Mouse (Mus musculus) forebrain, embryonic 13.5 days (tissue): ENCODE measurements around the gene Neil3. TPM values are rescaled to one million over a fixed set of nuclear protein-coding genes. Genes with fewer than 3 reads are reported as not detected.
A peak's percentile ranks its signal among the peaks of the same experiment; 100 is the strongest.

Source experiments
- ATAC-seq: fragments of 200-750 bp; cut with Nextera tagmentation; 2 replicates; pipeline ENCODE4 v1.8.0; 2017
- H3K27ac ChIP-seq: fragments of 300-500 bp; sonication (generic); 2 replicates; pipeline ENCODE4 v1.5.1; 2015; ENCODE audit warnings: inconsistent platforms, mild to moderate bottlenecking, moderate library complexity
- H3K27me3 ChIP-seq: fragments of 300-500 bp; sonication (generic); 2 replicates; pipeline ENCODE4 v1.6.1; 2015; ENCODE audit warnings: mild to moderate bottlenecking, inconsistent platforms
- H3K36me3 ChIP-seq: fragments of 300-500 bp; sonication (generic); 2 replicates; pipeline ENCODE4 v1.6.1; 2015; ENCODE audit warnings: mild to moderate bottlenecking, inconsistent platforms; ENCODE audit not compliant: poor library complexity, severe bottlenecking
- H3K4me1 ChIP-seq: fragments of 300-500 bp; sonication (generic); 2 replicates; pipeline ENCODE4 v1.6.1; 2015; ENCODE audit warnings: inconsistent platforms
- H3K4me2 ChIP-seq: fragments of 300-500 bp; sonication (generic); 2 replicates; pipeline ENCODE4 v1.6.1; 2015; ENCODE audit warnings: inconsistent platforms, mild to moderate bottlenecking, moderate library complexity
- H3K4me3 ChIP-seq: fragments of 300-500 bp; sonication (generic); 2 replicates; pipeline ENCODE4 v1.5.1; 2015; ENCODE audit warnings: mild to moderate bottlenecking, inconsistent platforms
- H3K9ac ChIP-seq: fragments of 300-500 bp; sonication (generic); 2 replicates; pipeline ENCODE4 v1.6.1; 2015; ENCODE audit warnings: mild to moderate bottlenecking, inconsistent platforms
- H3K9me3 ChIP-seq: fragments of 300-500 bp; sonication (generic); replicated peaks from 2 replicates; pipeline ENCODE4 v1.6.1; 2016; ENCODE audit warnings: inconsistent platforms
- WGBS: fragments of 180-500 bp; shearing (Covaris S2); methylation state at CpG from one replicate; pipeline ENCODE4 v1.1.7; 2015; 5-methylcytosine and 5-hydroxymethylcytosine counted together
- polyA plus RNA-seq: library from polyadenylated mRNA; unstranded; fragments of >200 nt; fragmentation: Nextera tagmentation; extraction: Ambion mirVana; gene quantifications from 2 replicates; pipeline ENCODE4 v1.2.1, GENCODE M21; 2015

Neil3 gene
- 27.5 and 28.7 TPM in 2 replicates for polyA plus RNA-seq

DNA sequence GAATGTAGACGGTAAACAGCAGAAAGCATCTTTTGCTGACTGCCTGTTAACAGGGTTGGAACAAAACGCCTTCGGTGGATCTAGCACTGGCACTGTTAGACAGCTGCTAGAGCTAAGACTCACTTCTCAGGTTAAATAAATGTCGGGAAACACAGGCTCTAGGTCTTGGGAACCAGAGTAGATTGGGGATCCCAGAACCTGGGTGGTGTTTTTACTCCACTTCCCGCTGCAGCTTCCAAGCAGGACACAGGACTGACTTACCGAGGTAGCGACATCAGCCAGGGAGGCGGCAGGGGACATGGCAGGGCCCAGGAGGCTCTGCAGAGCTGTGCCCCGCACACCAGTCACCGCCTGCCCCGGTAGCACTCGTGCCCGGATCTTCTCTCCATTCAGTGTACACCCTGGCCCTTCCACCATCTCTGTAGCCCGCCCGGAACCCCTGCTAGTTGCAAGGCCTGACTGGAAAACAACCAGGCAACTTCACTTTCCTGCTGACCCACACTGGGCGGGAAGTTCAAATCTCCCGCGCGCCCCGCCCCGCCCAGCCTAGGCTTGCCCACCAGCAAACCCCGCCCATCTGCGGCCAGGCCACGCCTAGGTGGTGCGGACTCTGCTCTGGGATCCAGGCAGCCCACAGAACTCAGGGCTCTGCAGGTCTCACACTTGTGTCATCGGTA, at the start of gene Neil3:
Gene Neil3, minus strand, starts transcription at position 571 of the 677 bp plus-strand sequence.
- peak; percentile 98 for ATAC-seq
- Histone ChIP-seq H3K27ac (no peak within 1 kb of the TSS), H3K4me3 (peak within 1 kb of the TSS; percentile 56), H3K27me3 (no peaks in the 10 kb centered on the region), H3K9ac (peak within 1 kb of the TSS; percentile 72), H3K9me3 (no peaks in the 10 kb centered on the region), H3K36me3 (no peaks in the 10 kb centered on the region), H3K4me2 (peak within 1 kb of the TSS; percentile 81), H3K4me1 (peaks cover 25% of the 10 kb centered on the region)
- 1% methylated on average over 26 of the region's 26 CpGs for whole genome bisulfite sequencing

- 15% methylated on average over 12 of the region's 12 CpGs for WGBS
- H3K4me1 ChIP-seq, result no peaks in the 10 kb centered on the region
- H3K4me3 ChIP-seq, result no peak overlapping the region
- no peaks in the 10 kb centered on the region for H3K27me3 ChIP-seq
- no peak overlapping the region for H3K9ac ChIP-seq
- no peaks in the 10 kb centered on the region for H3K36me3 ChIP-seq
- no peak overlapping the region for H3K4me2 ChIP-seq
- no peak overlapping the region for H3K27ac ChIP-seq
- no peaks in the 10 kb centered on the region for H3K9me3 ChIP-seq
- peak; percentile 97 for ATAC-seq
Measured at GRCm38 (mm10) chr8:53680846-53681245, 42.0 kb upstream of the Neil3 start.

DNA sequence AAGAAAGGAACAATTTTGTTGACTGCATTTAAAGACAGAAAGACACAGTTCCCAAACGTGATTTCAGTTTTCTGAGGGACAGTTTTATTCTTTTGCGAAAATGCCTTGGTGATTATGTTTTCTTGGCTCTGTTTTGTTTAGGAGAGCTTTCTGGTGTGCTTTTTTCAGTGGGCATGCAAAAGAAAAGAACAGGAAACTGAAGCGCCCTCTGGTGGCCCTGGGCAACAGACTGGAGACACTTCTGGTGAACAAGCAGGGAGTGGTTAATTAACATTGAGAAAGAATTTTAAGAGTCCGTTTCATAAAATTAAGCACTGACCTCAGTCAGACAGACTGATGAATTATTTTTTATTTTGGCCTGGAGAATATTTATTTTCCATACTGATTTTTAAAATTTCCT, 25.1 kb upstream of the Neil3 start:
- Histone ChIP-seq H3K4me2 (no peak overlapping the region), H3K9ac (no peak overlapping the region), H3K4me3 (no peak overlapping the region), H3K4me1 (no peaks in the 10 kb centered on the region), H3K27ac (no peak overlapping the region), H3K36me3 (no peaks in the 10 kb centered on the region), H3K9me3 (no peaks in the 10 kb centered on the region), H3K27me3 (no peaks in the 10 kb centered on the region)
- no peak for ATAC-seq
- WGBS, result 37% methylated on average over 4 of the region's 4 CpGs

- H3K4me3 ChIP-seq, result no peak overlapping the region
- 68% methylated on average over 3 of the region's 3 CpGs for WGBS
- H3K36me3 ChIP-seq, result no peaks in the 10 kb centered on the region
- H3K9me3 ChIP-seq, result no peaks in the 10 kb centered on the region
- no peak overlapping the region for H3K4me2 ChIP-seq
- ATAC-seq, result no peak
- no peak overlapping the region for H3K9ac ChIP-seq
- no peak overlapping the region for H3K27ac ChIP-seq
- H3K27me3 ChIP-seq, result no peaks in the 10 kb centered on the region
- no peaks in the 10 kb centered on the region for H3K4me1 ChIP-seq
Measured at GRCm38 (mm10) chr8:53661436-53661835, 22.6 kb upstream of the Neil3 start.

DNA sequence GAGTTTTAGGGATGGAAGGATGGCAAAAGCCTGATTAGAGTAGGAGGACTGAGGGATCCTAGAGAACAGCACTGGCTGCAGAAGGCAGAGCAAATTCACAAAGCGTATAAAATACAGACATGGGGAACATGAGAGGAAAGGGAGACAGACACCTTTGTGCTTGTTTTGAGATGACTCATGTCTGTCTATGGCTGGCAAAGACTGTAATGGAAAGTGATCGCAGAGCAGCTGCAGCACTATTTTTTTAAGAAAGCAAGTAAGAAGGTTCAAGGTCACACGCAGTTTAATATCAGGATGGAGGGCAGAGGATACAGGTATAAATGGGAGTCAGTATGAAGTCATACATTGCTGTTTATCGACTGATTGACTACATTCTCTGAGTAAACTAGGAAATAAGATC, 8.2 kb downstream of the Neil3 start:
- H3K4me2 ChIP-seq, result no peak overlapping the region
- H3K36me3 ChIP-seq, result no peaks in the 10 kb centered on the region
- WGBS, result 88% methylated on average over 4 of the region's 4 CpGs
- ATAC-seq, result no peak
- H3K9me3 ChIP-seq, result peaks cover 4% of the 10 kb centered on the region; the same call in 1 of the 2 replicates
- no peak overlapping the region for H3K9ac ChIP-seq
- H3K4me1 ChIP-seq, result peaks cover 14% of the 10 kb centered on the region; the same call in 1 of the 2 replicates
- no peak overlapping the region for H3K4me3 ChIP-seq
- no peak overlapping the region for H3K27ac ChIP-seq
- H3K27me3 ChIP-seq, result no peaks in the 10 kb centered on the region

DNA sequence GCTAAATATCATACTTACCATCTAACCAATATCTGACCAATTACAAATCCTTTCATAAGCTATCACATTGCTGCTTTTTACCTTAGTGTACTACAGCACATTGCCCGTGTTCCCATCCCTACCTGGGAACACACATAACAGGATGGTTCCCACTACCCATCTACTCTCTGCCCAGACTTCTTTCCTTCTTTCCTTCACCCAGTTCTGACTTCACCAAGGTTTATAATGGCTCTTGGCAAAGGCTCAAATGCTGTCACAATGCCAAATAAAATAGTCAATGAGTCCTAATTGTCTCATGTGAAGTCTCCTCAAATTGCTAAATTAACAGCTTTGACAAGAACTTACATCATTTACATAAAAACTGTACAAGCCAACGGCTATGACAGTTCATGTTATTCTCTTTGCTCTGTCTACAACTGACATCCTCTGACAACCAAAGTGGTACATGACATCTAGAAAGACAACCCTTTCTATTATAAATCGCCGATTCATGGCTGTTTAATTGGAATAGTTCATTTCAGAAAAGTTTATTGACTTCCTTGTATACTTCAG, 9.9 kb downstream of the Neil3 start:
- WGBS, result 64% methylated on average over 4 of the region's 4 CpGs
- Histone ChIP-seq H3K27ac (no peak overlapping the region), H3K4me2 (no peak overlapping the region), H3K9me3 (peaks cover 4% of the 10 kb centered on the region; the same call in 1 of the 2 replicates), H3K4me3 (no peak overlapping the region), H3K4me1 (peaks cover 14% of the 10 kb centered on the region; the same call in 1 of the 2 replicates), H3K27me3 (no peaks in the 10 kb centered on the region), H3K9ac (no peak overlapping the region), H3K36me3 (no peaks in the 10 kb centered on the region)
- peak; percentile 92 for ATAC-seq

DNA sequence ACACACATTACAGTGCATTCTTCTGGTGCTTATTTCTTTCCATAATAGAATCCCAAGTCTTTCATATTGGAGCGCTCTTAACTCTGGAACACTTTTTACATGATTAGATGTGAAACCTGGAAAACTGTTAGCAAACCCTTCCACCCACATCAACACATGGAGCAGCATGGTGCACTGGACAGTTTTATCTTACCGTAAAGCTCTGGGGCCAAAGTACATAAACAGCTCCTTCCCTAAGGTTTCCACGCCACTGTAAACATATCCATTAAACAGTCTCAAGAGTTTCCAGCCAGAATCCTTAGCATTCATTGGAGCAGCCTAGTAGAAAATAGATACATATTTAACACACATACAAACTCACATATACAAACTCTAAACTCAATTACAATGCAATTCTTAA, 15.4 kb downstream of the Neil3 start:
- Histone ChIP-seq H3K36me3 (no peaks in the 10 kb centered on the region), H3K9me3 (peaks cover 4% of the 10 kb centered on the region; the same call in 1 of the 2 replicates), H3K4me2 (no peak overlapping the region), H3K27me3 (no peaks in the 10 kb centered on the region), H3K9ac (no peak overlapping the region), H3K4me3 (no peak overlapping the region), H3K27ac (no peak overlapping the region), H3K4me1 (no peaks in the 10 kb centered on the region)
- ATAC-seq, result no peak
- 98% methylated on average over 3 of the region's 3 CpGs for WGBS

DNA sequence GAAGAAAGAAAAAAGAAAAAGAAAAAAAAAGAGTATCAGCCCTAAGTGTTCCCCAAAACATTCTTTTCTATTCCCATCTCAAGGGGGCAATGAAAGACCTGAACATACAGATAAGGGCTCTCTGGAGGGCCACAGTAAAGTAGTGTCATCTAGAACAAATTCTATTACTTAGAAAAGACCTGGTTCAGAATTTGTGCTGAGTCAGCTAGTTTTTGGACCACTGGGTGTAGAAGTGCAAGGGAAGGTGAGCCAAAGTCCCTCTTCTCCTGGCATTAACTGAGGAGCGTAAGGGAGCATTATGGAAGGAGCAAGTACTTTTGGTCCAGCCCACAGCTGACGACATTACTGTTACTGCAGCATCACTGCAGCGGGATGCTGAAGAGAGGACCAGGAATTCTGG, 19.7 kb downstream of the Neil3 start:
- WGBS, result 97% methylated on average over 3 of the region's 3 CpGs
- no peak overlapping the region for H3K27ac ChIP-seq
- no peak overlapping the region for H3K4me3 ChIP-seq
- no peaks in the 10 kb centered on the region for H3K9me3 ChIP-seq
- H3K27me3 ChIP-seq, result no peaks in the 10 kb centered on the region
- no peak for ATAC-seq
- no peak overlapping the region for H3K4me2 ChIP-seq
- no peaks in the 10 kb centered on the region for H3K4me1 ChIP-seq
- no peaks in the 10 kb centered on the region for H3K36me3 ChIP-seq
- H3K9ac ChIP-seq, result no peak overlapping the region

DNA sequence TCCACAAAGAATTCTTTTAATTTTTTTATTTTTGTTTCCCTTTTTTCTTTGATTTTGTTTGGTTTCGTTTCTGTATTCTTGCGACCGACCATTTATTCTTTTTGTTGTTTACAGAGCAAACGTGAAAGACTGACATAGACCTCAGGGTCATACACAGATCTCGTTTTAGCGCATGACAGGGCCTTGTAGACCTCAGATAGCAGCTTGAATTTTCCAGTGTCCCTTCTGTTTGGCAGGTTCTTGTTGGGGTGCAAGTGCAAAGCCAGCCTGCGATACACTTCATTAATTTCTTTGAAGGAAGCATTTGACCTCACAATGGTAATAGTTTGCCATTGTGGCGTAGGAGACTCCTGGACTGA, 24.6 kb downstream of the Neil3 start:
- no peaks in the 10 kb centered on the region for H3K4me1 ChIP-seq
- H3K9me3 ChIP-seq, result no peaks in the 10 kb centered on the region
- no peak overlapping the region for H3K4me2 ChIP-seq
- H3K27me3 ChIP-seq, result no peaks in the 10 kb centered on the region
- H3K36me3 ChIP-seq, result no peaks in the 10 kb centered on the region
- WGBS, result 88% methylated on average over 8 of the region's 8 CpGs
- no peak overlapping the region for H3K4me3 ChIP-seq
- no peak overlapping the region for H3K27ac ChIP-seq
- no peak for ATAC-seq
- H3K9ac ChIP-seq, result no peak overlapping the region

DNA sequence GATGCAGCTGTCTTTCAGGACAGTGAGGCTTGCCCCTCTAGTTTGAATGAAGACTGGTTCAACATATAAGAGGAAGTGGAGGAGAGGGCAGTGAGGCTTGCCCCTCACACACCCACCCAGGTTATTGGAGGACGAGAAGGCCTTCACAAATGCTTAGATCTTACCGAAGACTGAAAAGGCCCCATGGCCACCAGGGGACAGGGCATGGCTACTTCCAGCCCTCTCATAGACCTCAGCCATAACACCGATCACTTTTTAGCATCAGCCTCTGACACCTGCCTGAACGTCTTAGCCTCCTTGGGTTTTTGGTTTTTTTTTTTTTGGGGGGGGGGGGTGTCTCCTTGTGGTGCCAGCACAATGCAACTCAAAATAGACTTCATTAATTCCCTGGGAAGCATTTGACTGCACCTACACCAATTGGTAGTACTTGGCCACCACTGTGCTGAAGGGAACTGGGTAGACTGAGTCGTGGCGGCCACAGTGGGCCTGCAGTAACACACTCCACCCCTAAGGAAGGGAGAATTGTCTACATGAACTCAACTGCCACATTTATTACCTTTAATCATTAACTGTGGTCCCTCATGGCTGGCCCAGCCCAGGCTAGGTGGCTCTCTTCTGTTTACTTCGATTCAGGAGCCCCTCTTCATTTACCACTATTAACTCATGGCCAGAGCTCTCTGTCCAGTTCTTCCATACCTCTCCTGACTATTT, 25.1 kb downstream of the Neil3 start:
- Histone ChIP-seq H3K9me3 (no peaks in the 10 kb centered on the region), H3K36me3 (no peaks in the 10 kb centered on the region), H3K9ac (no peak overlapping the region), H3K27ac (no peak overlapping the region), H3K4me3 (no peak overlapping the region), H3K27me3 (no peaks in the 10 kb centered on the region), H3K4me1 (no peaks in the 10 kb centered on the region), H3K4me2 (no peak overlapping the region)
- 94% methylated on average over 7 of the region's 7 CpGs for WGBS
- 0 out of 2 replicates have a peak, but pooled peaks have one; percentile 8 for ATAC-seq

GRCm38 (mm10) chr8:53612297-53612696, 26.6 kb downstream of the Neil3 start:
- ATAC-seq, result no peak
- WGBS, result 70% methylated on average over 7 of the region's 7 CpGs
- no peak overlapping the region for H3K4me3 ChIP-seq
- no peak overlapping the region for H3K27ac ChIP-seq
- H3K27me3 ChIP-seq, result no peaks in the 10 kb centered on the region
- H3K9me3 ChIP-seq, result no peaks in the 10 kb centered on the region
- no peak overlapping the region for H3K9ac ChIP-seq
- H3K4me1 ChIP-seq, result no peaks in the 10 kb centered on the region
- H3K36me3 ChIP-seq, result no peaks in the 10 kb centered on the region
- H3K4me2 ChIP-seq, result no peak overlapping the region

- Histone ChIP-seq H3K27me3 (no peaks in the 10 kb centered on the region), H3K4me2 (no peak overlapping the region), H3K36me3 (no peaks in the 10 kb centered on the region; the same call in 1 of the 2 replicates), H3K9ac (no peak overlapping the region), H3K9me3 (no peaks in the 10 kb centered on the region), H3K4me1 (no peaks in the 10 kb centered on the region), H3K4me3 (no peak overlapping the region), H3K27ac (no peak overlapping the region)
- 45% methylated on average over 3 of the region's 3 CpGs for WGBS
- ATAC-seq, result peak; percentile 81
Measured at GRCm38 (mm10) chr8:53607040-53607439, 31.8 kb downstream of the Neil3 start.
